Mouse (Mus musculus) gastrocnemius, adult 2 months (tissue): ENCODE data around the gene Bnip2. TPM values are rescaled to one million over a fixed set of nuclear protein-coding genes. Genes with fewer than 3 reads are reported as not detected.
A peak's percentile ranks its signal among the peaks of the same experiment; 100 is the strongest.

Experiments used
- DNase-seq: peaks from one replicate; pipeline ENCODE4 v3.0.0; 2022
- H3K27ac ChIP-seq: fragments of 200-600 bp; 2 replicates; pipeline ENCODE4 v1.8.1; 2022; ENCODE audit warnings: mild to moderate bottlenecking
- H3K4me3 ChIP-seq: fragments of 200-600 bp; 2 replicates; pipeline ENCODE4 v1.8.1; 2022; ENCODE audit warnings: mild to moderate bottlenecking, moderate library complexity
- CTCF ChIP-seq: fragments of 200-600 bp; IDR thresholded peaks from 2 replicates; pipeline ENCODE4 v1.8.1; 2022; ENCODE audit warnings: antibody characterized with exemption, mild to moderate bottlenecking, moderate library complexity
- intact Hi-C: fragments of 180-260 bp; cut with DNase I; formaldehyde crosslinking; loops from one replicate; pipeline ENCODE4 v1.15.1; 2025
- total RNA-seq, 2 experiments: library from RNA; stranded (reverse); gene quantifications; 2 replicates each; pipeline ENCODE4 v1.2.3; 2021

Gene Bnip2
- total RNA-seq, 2 experiments from 2014 or later, result 80.0 to 99.7 TPM

DNA sequence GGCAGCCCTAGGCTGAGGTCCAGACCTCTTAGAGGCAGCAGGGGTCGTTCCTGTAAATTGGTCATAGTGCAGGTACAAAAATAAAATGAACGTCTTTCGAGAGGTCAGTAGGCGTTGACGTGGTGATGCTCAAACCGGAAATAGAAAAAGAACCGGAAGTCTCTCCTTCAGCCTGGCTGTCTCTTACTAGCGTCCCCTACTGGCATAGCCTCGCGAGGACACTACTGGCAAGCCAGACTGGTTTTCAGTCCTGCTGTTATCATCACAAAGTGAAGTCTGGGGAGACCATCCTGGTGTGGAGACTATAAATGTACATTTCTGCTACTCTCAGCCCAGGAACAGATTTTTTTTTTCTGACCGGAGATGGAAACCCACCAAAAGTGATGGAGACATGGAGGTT lies 51.3 kb downstream of the Bnip2 start:
- Histone ChIP-seq H3K4me3 (no peak overlapping the region), H3K27ac (no peak overlapping the region)
- intact Hi-C loops, result no loop called here
- no peak for TF ChIP-seq CTCF
- no peak for DNase-seq

DNA sequence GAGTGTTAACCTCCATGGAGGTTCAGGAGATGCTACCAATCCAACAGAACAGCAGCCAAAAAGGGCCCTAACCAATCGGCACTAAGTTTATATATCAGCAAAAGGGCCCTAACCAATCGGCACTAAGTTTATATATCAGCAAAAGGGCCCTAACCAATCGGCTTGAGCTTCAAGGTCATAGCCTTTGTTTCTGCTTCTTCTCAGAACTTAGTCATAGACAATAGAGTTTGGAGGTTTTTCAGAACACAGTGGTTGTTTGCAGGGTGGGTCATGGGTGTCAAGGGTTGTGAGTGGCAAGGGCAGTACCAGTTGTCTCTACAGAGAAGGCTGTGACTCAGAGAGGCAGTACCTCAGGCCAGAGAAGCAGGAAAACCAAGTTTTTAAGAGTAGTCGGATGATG lies 52.9 kb downstream of the Bnip2 start:
- intact Hi-C loops, result no loop called here
- TF ChIP-seq CTCF, result no peak

DNA sequence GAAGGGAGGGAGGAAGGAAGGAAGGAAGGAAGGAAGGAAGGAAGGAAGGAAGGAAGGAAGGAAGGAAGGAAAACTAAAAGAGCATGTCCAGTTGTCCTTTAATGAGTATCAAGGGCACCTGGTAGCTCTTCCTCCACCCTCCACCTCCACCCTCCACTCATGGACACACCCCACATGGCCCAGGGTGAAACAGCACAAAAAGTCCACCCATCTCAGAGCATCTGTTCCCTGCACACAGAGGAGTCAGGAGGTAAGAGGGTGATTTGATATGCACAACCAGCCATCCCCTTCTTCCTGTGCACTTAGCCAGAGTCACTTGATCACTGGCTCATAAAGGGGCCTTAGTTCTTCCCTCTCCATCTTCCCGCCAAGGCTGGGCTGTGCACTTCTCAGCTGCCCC lies 53.7 kb downstream of the Bnip2 start:
- intact Hi-C loops, result no loop called here
- DNase-seq, result no peak
- Histone ChIP-seq H3K4me3 (no peak overlapping the region), H3K27ac (no peak overlapping the region)
- TF ChIP-seq CTCF, result no peak

More for the DNA sequence above, 52.9 kb downstream of the Bnip2 start:
- no peak overlapping the region for H3K27ac ChIP-seq
- no peak for DNase-seq
- H3K4me3 ChIP-seq, result no peak overlapping the region

DNA sequence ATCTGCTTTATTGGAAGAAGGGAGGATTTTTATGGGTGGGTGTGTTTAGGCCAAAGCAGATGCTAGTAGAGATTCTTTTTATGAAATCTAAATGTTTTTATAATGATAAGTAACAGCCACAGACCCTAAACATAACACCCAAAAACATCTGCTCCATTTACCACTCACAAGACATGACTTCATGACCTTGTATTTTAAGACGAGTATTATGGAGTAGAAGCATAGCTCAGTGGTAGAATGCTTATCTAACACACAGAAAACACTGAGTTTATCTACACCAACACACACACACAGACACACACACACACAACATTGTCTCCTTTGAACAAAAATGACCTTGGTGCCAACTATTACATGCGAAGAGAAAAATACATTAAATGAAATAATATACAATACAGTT lies 55.6 kb downstream of the Bnip2 start:
- no peak overlapping the region for H3K4me3 ChIP-seq
- H3K27ac ChIP-seq, result no peak overlapping the region
- DNase-seq, result no peak
- intact Hi-C loops, result no loop called here
- TF ChIP-seq CTCF, result no peak

DNA sequence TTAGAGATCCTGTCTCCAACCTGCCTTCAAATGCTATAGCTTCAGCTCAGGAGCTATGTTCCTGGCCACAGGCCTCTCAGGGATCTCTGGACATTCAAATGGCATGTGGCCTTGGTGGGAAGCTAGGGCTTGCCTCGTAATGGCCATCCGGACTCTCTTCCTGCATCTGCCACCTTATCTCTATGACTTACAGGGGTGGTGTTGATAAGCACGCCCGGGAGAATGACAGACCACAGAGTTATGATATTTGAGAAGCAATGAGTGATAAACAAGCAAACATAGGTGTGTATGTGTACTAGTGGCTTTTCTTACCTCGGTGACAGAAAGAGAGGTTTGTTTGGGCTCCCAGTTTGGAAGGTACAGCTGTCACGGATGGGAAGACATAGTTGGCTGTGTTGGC lies 57.0 kb downstream of the Bnip2 start:
- no peak for DNase-seq
- no peak for TF ChIP-seq CTCF
- H3K4me3 ChIP-seq, result no peak overlapping the region
- intact Hi-C loops, result no loop called here
- H3K27ac ChIP-seq, result no peak overlapping the region

DNA sequence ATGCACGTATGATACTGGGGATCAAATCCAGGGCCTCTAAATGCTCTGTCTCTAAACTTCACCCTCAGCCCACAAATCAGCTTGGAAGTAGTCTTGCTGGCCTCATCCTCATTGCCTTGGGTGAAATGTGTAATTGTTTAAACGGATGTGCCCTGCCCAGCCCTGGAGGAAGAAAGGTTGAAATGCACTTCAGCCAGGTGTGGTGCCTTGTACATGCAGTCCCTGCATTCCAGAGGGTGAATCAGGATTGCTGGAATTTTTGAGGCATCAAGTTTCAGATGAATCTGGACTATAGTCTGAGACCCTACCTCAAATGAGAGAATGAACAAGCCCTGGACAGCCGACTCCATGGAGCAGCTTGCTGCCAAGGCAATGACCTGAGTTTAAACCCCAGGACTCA lies 58.6 kb downstream of the Bnip2 start:
- intact Hi-C loops, result no loop called here
- Histone ChIP-seq H3K4me3 (no peak overlapping the region), H3K27ac (no peak overlapping the region)
- DNase-seq, result no peak
- no peak for TF ChIP-seq CTCF

DNA sequence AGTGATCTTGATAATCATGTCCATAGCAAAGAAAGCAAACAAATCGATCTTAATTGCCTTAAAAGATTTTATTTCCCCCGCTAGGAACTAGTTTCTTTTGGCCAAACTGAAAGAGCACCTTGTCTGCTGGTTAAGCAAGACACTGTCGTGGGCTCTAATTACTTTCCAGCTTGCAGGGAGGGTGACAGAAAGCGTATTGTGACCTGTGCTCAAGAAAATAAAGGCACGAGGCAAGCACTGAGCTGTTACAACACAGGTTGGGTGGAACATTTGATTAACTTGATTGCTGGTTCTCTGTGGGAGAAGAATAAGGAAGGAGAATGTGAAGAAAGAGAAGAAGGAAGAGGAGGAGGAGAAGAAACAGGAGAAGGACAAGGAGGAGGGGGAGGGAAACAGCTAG lies 59.0 kb downstream of the Bnip2 start:
- Histone ChIP-seq H3K4me3 (no peak overlapping the region), H3K27ac (no peak overlapping the region)
- intact Hi-C loops, result no loop called here
- TF ChIP-seq CTCF, result no peak
- DNase-seq, result no peak

DNA sequence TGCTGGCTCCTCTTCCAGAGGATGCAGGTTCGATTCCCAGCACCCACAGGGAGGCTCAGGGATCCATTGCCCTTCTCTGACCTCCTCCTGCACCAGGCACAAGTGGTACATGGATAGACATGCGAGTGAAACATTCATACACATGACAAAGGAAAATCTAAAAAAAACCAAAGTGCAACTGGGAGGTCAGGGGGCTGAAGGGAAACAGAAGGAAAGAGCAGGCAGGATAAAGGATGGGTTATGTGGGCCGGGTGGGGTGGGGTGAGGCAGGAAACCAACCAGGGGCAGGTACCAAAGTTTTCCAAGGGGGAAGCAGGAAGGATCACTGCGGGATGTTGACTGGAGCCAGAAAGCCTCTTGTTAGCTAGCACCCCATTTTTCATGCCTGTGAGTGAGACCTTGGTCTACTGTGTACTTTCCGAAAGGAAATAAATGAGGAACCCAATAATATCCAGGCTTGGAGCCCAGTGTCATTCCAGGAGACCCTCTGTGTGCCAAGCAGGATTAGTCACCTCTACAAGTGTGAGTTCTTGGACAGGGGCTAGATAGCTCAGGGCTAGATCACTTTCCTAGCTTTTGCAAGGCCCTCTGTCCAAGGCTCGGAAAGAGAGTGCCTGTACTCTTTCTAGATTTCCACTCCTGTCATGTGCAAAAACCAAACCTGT lies 59.6 kb downstream of the Bnip2 start:
- intact Hi-C loops, result no loop called here
- peak; percentile 68 for DNase-seq
- no peak for TF ChIP-seq CTCF
- Histone ChIP-seq H3K27ac (peak overlapping the region; percentile 6; the same call in 1 of the 2 replicates), H3K4me3 (no peak overlapping the region)

DNA sequence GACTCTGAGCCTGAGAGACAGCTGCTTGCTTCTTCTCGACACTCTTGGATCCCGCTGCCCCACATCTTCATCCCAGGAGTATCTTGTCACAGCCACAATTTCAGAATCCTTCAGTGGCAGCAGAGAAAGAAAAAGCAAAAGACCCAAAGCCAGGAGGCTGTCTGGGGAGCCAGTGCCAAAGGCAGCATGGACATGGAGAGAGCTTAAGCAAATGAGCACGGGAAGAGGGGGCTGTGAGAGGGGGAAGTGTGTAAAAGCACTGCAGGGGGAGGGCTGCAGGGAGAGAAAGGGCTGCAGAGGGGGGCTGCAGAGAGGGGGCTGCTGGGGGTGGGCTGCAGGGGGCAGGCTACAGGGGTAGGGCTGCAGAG lies 60.1 kb downstream of the Bnip2 start:
- intact Hi-C loops, result no loop called here
- H3K27ac ChIP-seq, result peak overlapping the region; percentile 6; the same call in 1 of the 2 replicates
- H3K4me3 ChIP-seq, result no peak overlapping the region
- TF ChIP-seq CTCF, result no peak
- no peak for DNase-seq

DNA sequence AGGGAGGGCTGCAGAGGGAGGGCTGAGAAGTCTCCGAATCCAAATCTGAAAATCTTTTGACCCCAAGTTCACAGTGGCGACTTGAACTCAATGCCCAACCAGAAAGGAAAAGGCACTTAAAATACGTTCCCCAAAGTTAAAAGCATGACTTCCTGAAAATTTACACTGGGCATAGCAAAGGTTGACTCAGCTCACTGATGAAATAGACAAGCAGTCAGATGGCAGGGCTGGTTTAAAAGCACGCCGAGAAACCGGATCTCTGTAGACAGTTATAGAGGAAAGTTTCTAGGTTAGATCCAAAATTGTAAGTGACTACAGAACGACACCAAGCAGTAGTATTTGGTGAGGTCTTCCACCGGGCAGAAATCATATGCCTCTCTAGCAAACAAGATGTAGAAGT lies 60.6 kb downstream of the Bnip2 start:
- intact Hi-C loops, result no loop called here
- TF ChIP-seq CTCF, result no peak
- Histone ChIP-seq H3K27ac (no peak overlapping the region), H3K4me3 (no peak overlapping the region)
- no peak for DNase-seq

DNA sequence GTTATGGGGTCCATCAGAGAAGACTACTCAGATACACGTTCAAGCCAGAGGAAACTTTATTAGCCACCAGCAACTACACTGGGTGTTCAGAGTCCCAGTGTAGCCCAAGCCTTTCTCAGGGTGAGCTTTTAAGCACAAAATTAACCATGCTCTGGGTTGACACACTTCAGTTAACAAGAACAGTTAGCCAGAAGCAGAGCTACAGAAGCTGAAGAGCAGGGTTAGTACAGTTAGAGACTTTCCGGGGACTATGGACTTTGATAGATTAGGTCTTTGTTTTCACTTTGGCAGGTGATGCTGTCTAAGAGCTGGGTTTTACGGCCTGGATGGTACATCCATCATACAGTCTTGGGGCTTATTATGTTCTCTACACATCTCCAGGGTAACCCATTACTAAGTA lies 63.5 kb downstream of the Bnip2 start:
- DNase-seq, result no peak
- H3K27ac ChIP-seq, result no peak overlapping the region
- no peak overlapping the region for H3K4me3 ChIP-seq
- no peak for TF ChIP-seq CTCF
- intact Hi-C loops, result no loop called here

DNA sequence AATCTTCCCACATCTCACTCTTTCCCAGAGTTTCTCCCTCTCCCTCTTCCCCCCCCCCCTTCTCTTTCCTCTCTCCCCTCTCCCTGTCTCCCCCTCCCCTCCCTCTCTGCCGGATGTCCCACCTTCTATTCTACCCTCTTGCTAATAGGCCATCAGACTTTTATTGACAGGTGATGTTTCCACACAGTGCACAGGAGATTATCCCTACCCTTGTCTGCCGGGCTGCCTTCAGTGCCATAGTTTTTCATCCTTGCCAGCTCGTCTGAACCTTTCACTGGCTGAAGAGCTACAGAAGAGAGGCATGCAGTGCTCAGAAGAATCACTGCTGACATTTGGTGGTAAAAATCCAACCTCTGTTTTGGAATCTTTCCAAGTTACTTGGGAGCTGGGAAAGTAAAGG lies 64.1 kb downstream of the Bnip2 start:
- DNase-seq, result no peak
- no peak for TF ChIP-seq CTCF
- no peak overlapping the region for H3K27ac ChIP-seq
- H3K4me3 ChIP-seq, result no peak overlapping the region
- intact Hi-C loops, result no loop called here

Other genes with a start within 250 kb of the Bnip2 start
- not detected for gene Foxb1, start 228.5 kb upstream of the Bnip2 start, total RNA-seq
- 10 to 100 TPM; 59.0 to 62.1 TPM for gene Gtf2a2, start 23.1 kb downstream of the Bnip2 start, total RNA-seq
- not detected for gene Gcnt3, start 48.6 kb downstream of the Bnip2 start, total RNA-seq
- 1 to 10 TPM in 1 of 2 experiments, under 1 TPM in 1; 0.92 to 1.7 TPM for gene Fam81a, start 153.1 kb downstream of the Bnip2 start, total RNA-seq
- gene Myo1e, start 217.9 kb downstream of the Bnip2 start, total RNA-seq, result 10 to 100 TPM in 1 of 2 experiments, 1 to 10 TPM in 1; 5.7 to 11.7 TPM